Mouse (Mus musculus) neural tube, embryonic 13.5 days (tissue): ENCODE results near the gene Nkx1-1. TPM values are rescaled to one million over a fixed set of nuclear protein-coding genes. Genes with fewer than 3 reads are reported as not detected.

Source experiments
- ATAC-seq: fragments of 200-750 bp; cut with Nextera tagmentation; 2 replicates; pipeline ENCODE4 v1.8.0; 2017; ENCODE audit warnings: low read depth, mild to moderate bottlenecking, moderate TSS enrichment, moderate library complexity
- H3K27ac ChIP-seq: fragments of 300-500 bp; sonication (generic); replicated peaks from 2 replicates; pipeline ENCODE4 v1.5.1; 2015; ENCODE audit warnings: moderate library complexity, mild to moderate bottlenecking, inconsistent platforms
- H3K27me3 ChIP-seq: fragments of 300-500 bp; sonication (generic); 2 replicates; pipeline ENCODE4 v1.6.1; 2015; ENCODE audit warnings: mild to moderate bottlenecking, inconsistent platforms
- H3K36me3 ChIP-seq: fragments of 300-500 bp; sonication (generic); 2 replicates; pipeline ENCODE4 v1.6.1; 2015; ENCODE audit warnings: mild to moderate bottlenecking, inconsistent platforms
- H3K4me1 ChIP-seq: fragments of 300-500 bp; sonication (generic); replicated peaks from 2 replicates; pipeline ENCODE4 v1.6.1; 2015; ENCODE audit warnings: inconsistent platforms
- H3K4me2 ChIP-seq: fragments of 300-500 bp; sonication (generic); 2 replicates; pipeline ENCODE4 v1.6.1; 2015; ENCODE audit warnings: inconsistent platforms, mild to moderate bottlenecking, moderate library complexity
- H3K4me3 ChIP-seq: fragments of 300-500 bp; sonication (generic); 2 replicates; pipeline ENCODE4 v1.5.1; 2015; ENCODE audit warnings: mild to moderate bottlenecking, inconsistent platforms
- H3K9ac ChIP-seq: fragments of 300-500 bp; sonication (generic); 2 replicates; pipeline ENCODE4 v1.6.1; 2015; ENCODE audit warnings: moderate library complexity, mild to moderate bottlenecking, inconsistent platforms
- H3K9me3 ChIP-seq: fragments of 300-500 bp; sonication (generic); 2 replicates; pipeline ENCODE4 v1.6.1; 2016; ENCODE audit warnings: inconsistent platforms
- WGBS: fragments of 180-500 bp; shearing (Covaris S2); methylation state at CpG from one replicate; pipeline ENCODE4 v1.1.7; 2015; 5-methylcytosine and 5-hydroxymethylcytosine counted together
- polyA plus RNA-seq: library from polyadenylated mRNA; unstranded; fragments of >200 nt; fragmentation: Nextera tagmentation; extraction: Ambion mirVana; gene quantifications from 2 replicates; pipeline ENCODE4 v1.2.1, GENCODE M21; 2015

Nkx1-1 gene
- polyA plus RNA-seq: 0.38 and 0.50 TPM in 2 replicates

- no peaks in the 10 kb centered on the region for H3K9me3 ChIP-seq
- no peak within 1 kb of the TSS for H3K27ac ChIP-seq
- under 1% methylated on average over 90 of the region's 90 CpGs for WGBS
- peak within 1 kb of the TSS; percentile 23; the same call in 1 of the 2 replicates for H3K9ac ChIP-seq
- H3K36me3 ChIP-seq: no peaks in the 10 kb centered on the region
- H3K4me3 ChIP-seq: peak within 1 kb of the TSS; percentile 26
- peaks cover 100% of the 10 kb centered on the region for H3K27me3 ChIP-seq
- peak within 1 kb of the TSS; percentile 45 for H3K4me2 ChIP-seq
- ATAC-seq: no peak
- H3K4me1 ChIP-seq: peaks cover 36% of the 10 kb centered on the region
Measured at GRCm38 (mm10) chr5:33433201-33434138, at the start of gene Nkx1-1. Nkx1-1 (minus strand) TSS chr5:33433976.

DNA sequence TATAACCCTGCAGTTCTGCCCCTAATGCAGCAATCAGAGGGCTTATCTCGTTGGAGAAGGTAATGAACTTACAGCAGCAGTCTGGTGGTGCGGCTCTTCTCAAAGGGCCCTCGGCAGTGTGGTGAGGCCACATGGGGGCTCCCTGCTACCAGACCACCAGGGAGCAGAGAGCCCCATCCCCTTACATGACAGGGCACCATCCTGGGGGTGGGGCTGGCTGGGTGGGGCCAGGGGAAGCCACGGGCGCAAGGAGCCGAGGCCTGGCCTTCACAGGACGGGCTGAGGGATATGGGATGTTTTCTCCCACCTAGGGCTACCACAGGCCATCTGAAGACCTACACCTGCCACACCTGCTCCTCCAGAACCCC lies 47.5 kb upstream of the Nkx1-1 start:
- Histone ChIP-seq H3K4me1 (peaks cover 19% of the 10 kb centered on the region), H3K4me3 (no peak overlapping the region), H3K27me3 (peaks cover 77% of the 10 kb centered on the region), H3K9me3 (0 out of 2 replicates have a peak, but pooled peaks cover 5% of the 10 kb centered on the region), H3K27ac (peak overlapping the region; percentile 63), H3K4me2 (peak overlapping the region; percentile 32), H3K36me3 (no peaks in the 10 kb centered on the region), H3K9ac (no peak overlapping the region)
- 15% methylated on average over 7 of the region's 7 CpGs for WGBS
- peak; percentile 54; the same call in 1 of the 2 replicates for ATAC-seq

DNA sequence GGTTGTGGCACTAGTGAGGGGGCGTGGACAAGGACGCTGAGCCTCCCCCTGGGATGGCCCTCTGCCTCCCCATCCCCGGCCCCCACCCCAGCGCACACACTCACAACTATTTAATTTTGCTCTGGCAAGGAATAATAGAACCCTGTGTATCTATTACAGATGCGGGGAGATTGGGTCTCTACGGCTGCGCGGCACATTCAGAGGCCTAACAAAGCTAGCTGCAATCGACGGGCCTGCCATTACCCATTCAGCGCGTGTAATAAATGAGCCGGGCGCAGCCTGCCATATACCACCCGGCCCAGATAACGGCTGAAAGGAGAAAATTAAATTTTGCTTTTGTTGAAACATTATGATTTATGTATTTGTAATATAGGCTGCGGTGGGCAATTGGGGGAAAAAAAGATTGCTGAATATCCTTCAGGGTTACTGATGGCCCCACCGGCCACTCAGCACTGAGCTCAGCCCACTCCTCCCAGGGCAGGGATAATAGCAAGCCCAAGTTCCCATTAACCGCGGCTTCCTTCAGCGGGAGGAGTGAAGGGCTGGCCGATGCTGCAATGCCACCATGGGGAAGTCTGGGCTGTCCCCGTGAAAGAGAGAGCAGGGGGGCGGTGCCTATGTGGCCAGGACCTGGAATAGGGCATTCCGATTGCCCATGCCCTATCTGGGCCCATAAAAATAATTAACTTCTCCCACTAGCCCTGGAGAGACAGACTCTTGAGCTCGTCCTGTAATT lies 47.0 kb upstream of the Nkx1-1 start:
- no peaks in the 10 kb centered on the region for H3K36me3 ChIP-seq
- 0 out of 2 replicates have a peak, but pooled peaks cover 5% of the 10 kb centered on the region for H3K9me3 ChIP-seq
- H3K9ac ChIP-seq: no peak overlapping the region
- 18% methylated on average over 26 of the region's 26 CpGs for WGBS
- peaks cover 75% of the 10 kb centered on the region for H3K27me3 ChIP-seq
- peak overlapping the region; percentile 32 for H3K4me2 ChIP-seq
- ATAC-seq: peak; percentile 81
- no peak overlapping the region for H3K4me3 ChIP-seq
- H3K27ac ChIP-seq: peak overlapping the region; percentile 63
- H3K4me1 ChIP-seq: peaks cover 19% of the 10 kb centered on the region

DNA sequence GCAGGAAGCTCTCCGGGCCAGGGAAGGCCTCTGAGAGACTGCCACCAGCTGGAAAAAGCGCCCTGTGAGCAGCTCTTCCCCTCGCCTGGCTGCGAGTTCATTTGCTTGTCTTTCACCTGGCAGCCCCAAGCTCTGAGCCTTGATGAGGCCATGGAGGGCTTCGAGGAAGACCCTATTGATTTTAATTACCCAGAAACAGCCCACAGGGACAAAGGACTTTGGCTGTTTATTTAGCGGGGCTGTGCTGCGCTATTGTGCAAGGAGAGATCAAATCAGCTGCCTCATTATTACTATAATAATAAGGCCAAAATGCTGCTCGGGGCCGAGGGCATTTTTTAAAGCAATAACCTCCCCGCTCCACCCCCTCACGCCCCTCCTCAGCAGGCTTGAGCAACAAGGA lies 31.7 kb upstream of the Nkx1-1 start:
- peaks cover 90% of the 10 kb centered on the region for H3K27me3 ChIP-seq
- 12% methylated on average over 11 of the region's 11 CpGs for WGBS
- H3K9ac ChIP-seq: no peak overlapping the region
- H3K4me3 ChIP-seq: no peak overlapping the region
- H3K9me3 ChIP-seq: no peaks in the 10 kb centered on the region
- no peak overlapping the region for H3K27ac ChIP-seq
- ATAC-seq: no peak
- H3K36me3 ChIP-seq: no peaks in the 10 kb centered on the region
- peaks cover 35% of the 10 kb centered on the region for H3K4me1 ChIP-seq
- H3K4me2 ChIP-seq: no peak overlapping the region

GRCm38 (mm10) chr5:33464390-33464789 lies 30.6 kb upstream of the Nkx1-1 start:
- Histone ChIP-seq H3K36me3 (no peaks in the 10 kb centered on the region), H3K27ac (no peak overlapping the region), H3K4me1 (peaks cover 35% of the 10 kb centered on the region), H3K9ac (no peak overlapping the region), H3K27me3 (peaks cover 93% of the 10 kb centered on the region), H3K9me3 (no peaks in the 10 kb centered on the region), H3K4me3 (no peak overlapping the region), H3K4me2 (no peak overlapping the region)
- 72% methylated on average over 7 of the region's 7 CpGs for WGBS
- ATAC-seq: no peak

GRCm38 (mm10) chr5:33459111-33459510 lies 25.3 kb upstream of the Nkx1-1 start:
- no peaks in the 10 kb centered on the region for H3K36me3 ChIP-seq
- no peak overlapping the region for H3K27ac ChIP-seq
- H3K9me3 ChIP-seq: no peaks in the 10 kb centered on the region
- no peak overlapping the region for H3K4me2 ChIP-seq
- peaks cover 96% of the 10 kb centered on the region for H3K27me3 ChIP-seq
- H3K4me3 ChIP-seq: no peak overlapping the region
- peaks cover 15% of the 10 kb centered on the region for H3K4me1 ChIP-seq
- H3K9ac ChIP-seq: no peak overlapping the region
- ATAC-seq: no peak
- WGBS: 61% methylated on average over 2 of the region's 2 CpGs

GRCm38 (mm10) chr5:33458132-33458622 lies 24.4 kb upstream of the Nkx1-1 start:
- 33% methylated on average over 3 of the region's 3 CpGs for WGBS
- H3K27me3 ChIP-seq: peaks cover 96% of the 10 kb centered on the region

DNA sequence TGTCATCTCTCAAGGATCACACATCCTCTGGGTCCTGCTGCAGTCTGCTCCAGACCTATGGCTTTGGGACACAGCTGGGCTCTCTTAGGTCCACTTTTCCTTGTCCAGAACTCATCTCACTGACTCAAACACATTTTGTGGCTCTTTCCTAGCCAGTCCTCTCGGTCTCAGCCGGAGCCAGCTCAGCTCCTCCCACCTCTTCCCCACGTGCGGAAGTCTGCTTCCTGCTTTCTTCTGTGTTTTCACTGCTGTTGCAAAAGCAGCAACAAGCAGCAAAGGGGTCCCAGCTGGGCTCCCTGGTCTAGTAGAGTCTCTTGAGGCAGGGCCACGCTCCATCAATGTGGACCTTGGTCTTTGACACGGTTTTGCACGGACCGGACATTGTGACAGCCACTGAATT lies 22.0 kb upstream of the Nkx1-1 start:
- H3K27me3 ChIP-seq: peaks cover 89% of the 10 kb centered on the region
- H3K36me3 ChIP-seq: no peaks in the 10 kb centered on the region
- no peaks in the 10 kb centered on the region for H3K9me3 ChIP-seq
- no peak overlapping the region for H3K9ac ChIP-seq
- WGBS: 62% methylated on average over 8 of the region's 8 CpGs
- no peak overlapping the region for H3K4me2 ChIP-seq
- H3K4me1 ChIP-seq: peaks cover 4% of the 10 kb centered on the region
- no peak overlapping the region for H3K27ac ChIP-seq
- ATAC-seq: no peak
- no peak overlapping the region for H3K4me3 ChIP-seq

More at GRCm38 (mm10) chr5:33458132-33458622, 24.4 kb upstream of the Nkx1-1 start:
- Histone ChIP-seq H3K4me3 (no peak overlapping the region), H3K27ac (no peak overlapping the region), H3K4me2 (no peak overlapping the region), H3K36me3 (no peaks in the 10 kb centered on the region), H3K4me1 (peaks cover 9% of the 10 kb centered on the region), H3K9me3 (no peaks in the 10 kb centered on the region), H3K9ac (no peak overlapping the region)
- ATAC-seq: no peak; the same call in 1 of the 2 replicates

GRCm38 (mm10) chr5:33443794-33444193 lies 10.0 kb upstream of the Nkx1-1 start:
- peaks cover 91% of the 10 kb centered on the region for H3K27me3 ChIP-seq

GRCm38 (mm10) chr5:33442927-33443710 lies 9.3 kb upstream of the Nkx1-1 start:
- Histone ChIP-seq H3K4me1 (peaks cover 9% of the 10 kb centered on the region), H3K27ac (no peak overlapping the region), H3K4me2 (peak overlapping the region; percentile 65), H3K4me3 (peak overlapping the region; percentile 35), H3K9ac (peak overlapping the region; percentile 58), H3K9me3 (no peaks in the 10 kb centered on the region), H3K27me3 (peaks cover 91% of the 10 kb centered on the region), H3K36me3 (no peaks in the 10 kb centered on the region)
- 6% methylated on average over 56 of the region's 56 CpGs for WGBS
- peak; percentile 36; the same call in 1 of the 2 replicates for ATAC-seq

More at GRCm38 (mm10) chr5:33443794-33444193, 10.0 kb upstream of the Nkx1-1 start:
- Histone ChIP-seq H3K9me3 (no peaks in the 10 kb centered on the region), H3K27ac (no peak overlapping the region), H3K9ac (no peak overlapping the region), H3K4me3 (no peak overlapping the region), H3K4me1 (peaks cover 9% of the 10 kb centered on the region), H3K36me3 (no peaks in the 10 kb centered on the region), H3K4me2 (no peak overlapping the region)
- WGBS: 50% methylated on average over 9 of the region's 9 CpGs
- no peak for ATAC-seq

GRCm38 (mm10) chr5:33438214-33438613 lies 4.4 kb upstream of the Nkx1-1 start:
- no peak for ATAC-seq
- Histone ChIP-seq H3K4me2 (no peak overlapping the region), H3K4me1 (peaks cover 27% of the 10 kb centered on the region), H3K9ac (no peak overlapping the region), H3K27me3 (peaks cover 100% of the 10 kb centered on the region), H3K9me3 (no peaks in the 10 kb centered on the region), H3K4me3 (no peak overlapping the region), H3K36me3 (no peaks in the 10 kb centered on the region), H3K27ac (no peak overlapping the region)
- 3% methylated on average over 23 of the region's 23 CpGs for WGBS
